Mouse (Mus musculus) cerebellum, adult 18-20 months (tissue): ENCODE measurements at regions not wholly inside any gene's neighbourhood (a gene's known extent, or its start where the extent isn't known, plus 50 kb on each side); places are given as distances from the start of the nearest gene placed in this dataset.

Experiments
- DNase-seq, 2 experiments: peaks; one replicate each; pipeline ENCODE4 v3.0.0; 2021

- no peak for DNase-seq
Observed at GRCm38 (mm10) chr3:130936336-130936735, 173.9 kb upstream of the Lef1 start.

GRCm38 (mm10) chr3:130935926-130936315 lies 174.3 kb upstream of the Lef1 start:
- DNase-seq, result no peak

DNA sequence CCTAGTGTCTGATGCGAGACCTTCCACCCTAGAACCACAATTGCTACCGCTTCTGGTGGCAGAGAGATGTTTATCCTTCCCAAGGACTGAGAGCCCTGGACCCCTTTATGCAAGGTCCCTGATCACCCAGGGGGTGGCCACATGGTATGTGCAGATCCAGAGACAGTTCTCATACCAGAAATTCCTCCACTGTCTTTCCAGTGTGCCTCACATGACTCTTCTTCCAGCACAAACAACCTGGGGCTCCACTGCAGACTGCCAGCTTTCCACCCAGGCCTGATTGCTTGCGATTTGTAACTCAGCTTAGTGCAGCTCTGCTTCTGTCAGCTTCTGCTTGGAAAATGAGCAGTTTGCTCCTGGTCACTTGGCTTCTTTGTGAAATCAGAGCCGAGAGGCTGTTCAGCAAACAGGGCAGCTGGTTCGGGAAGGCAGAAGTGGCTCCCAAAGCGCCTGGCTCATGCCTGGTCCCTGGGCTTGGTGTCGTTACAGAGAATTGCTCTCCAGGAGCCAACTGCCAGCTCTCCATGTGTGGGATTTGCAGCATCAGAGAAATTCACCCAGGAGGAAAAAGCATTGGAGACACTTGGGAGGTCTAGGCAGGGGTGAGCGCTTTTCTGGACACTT lies 174.9 kb upstream of the Lef1 start:
- DNase-seq, result no peak

GRCm38 (mm10) chr3:130932723-130933122 lies 177.5 kb upstream of the Lef1 start:
- no peak for DNase-seq

DNA sequence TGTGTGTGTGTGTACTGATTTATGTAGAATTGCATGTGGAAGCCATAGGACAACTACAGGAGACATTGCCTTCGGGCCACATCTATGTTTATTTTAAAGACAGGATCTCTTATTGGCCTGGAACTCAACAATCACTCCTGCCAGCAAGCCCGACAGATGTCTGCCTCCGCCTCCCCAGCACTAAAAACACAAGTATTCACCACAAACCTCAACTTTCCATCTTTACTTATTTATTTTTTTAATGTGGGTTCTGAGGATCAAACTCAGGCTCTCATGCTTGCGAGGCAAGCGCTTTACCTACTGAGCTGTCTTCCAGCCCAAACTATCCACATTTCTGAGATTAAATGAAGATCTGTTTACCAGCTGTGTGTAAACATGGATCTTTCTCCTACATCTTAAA lies 178.0 kb upstream of the Lef1 start:
- no peak for DNase-seq

GRCm38 (mm10) chr3:130925000-130925399 lies 185.3 kb upstream of the Lef1 start:
- no peak for DNase-seq

- no peak for DNase-seq
Observed at GRCm38 (mm10) chr3:130923615-130923958, 186.7 kb upstream of the Lef1 start.

- no peak for DNase-seq
Observed at GRCm38 (mm10) chr3:130922812-130923614, 187.3 kb upstream of the Lef1 start.

GRCm38 (mm10) chr3:130921621-130922245 lies 188.5 kb upstream of the Lef1 start:
- DNase-seq, result no peak

DNA sequence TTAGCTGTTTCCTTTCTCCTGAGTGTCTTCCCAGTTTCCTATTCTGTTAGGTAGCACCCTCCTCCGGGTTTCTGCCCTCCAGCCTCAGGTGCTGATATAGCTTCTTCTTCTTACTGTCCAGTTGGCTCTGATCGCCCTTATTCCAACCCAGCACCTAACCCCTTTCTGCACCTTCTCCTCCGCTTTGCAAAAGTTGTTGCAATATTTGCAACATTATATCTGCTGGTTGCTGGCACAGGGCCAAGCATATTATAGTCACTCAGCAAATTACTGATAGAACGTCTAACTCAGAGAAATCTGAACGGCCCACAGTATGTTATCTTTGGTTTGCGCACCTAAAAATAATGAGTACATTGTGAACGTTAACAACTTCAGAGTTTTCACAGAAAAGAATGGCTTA lies 183.6 kb upstream of the Rpl34 start:
- no peak for DNase-seq

- DNase-seq, result no peak
Observed at GRCm38 (mm10) chr3:130905101-130905500, 174.9 kb upstream of the Rpl34 start.

- no peak for DNase-seq
Observed at GRCm38 (mm10) chr3:130903329-130903728, 173.1 kb upstream of the Rpl34 start.

- DNase-seq, result no peak
Observed at GRCm38 (mm10) chr3:130902376-130902775, 172.2 kb upstream of the Rpl34 start.

- no peak for DNase-seq
Observed at GRCm38 (mm10) chr3:130901343-130901742, 171.1 kb upstream of the Rpl34 start.

- no peak for DNase-seq
Observed at GRCm38 (mm10) chr3:130900846-130901245, 170.6 kb upstream of the Rpl34 start.

DNA sequence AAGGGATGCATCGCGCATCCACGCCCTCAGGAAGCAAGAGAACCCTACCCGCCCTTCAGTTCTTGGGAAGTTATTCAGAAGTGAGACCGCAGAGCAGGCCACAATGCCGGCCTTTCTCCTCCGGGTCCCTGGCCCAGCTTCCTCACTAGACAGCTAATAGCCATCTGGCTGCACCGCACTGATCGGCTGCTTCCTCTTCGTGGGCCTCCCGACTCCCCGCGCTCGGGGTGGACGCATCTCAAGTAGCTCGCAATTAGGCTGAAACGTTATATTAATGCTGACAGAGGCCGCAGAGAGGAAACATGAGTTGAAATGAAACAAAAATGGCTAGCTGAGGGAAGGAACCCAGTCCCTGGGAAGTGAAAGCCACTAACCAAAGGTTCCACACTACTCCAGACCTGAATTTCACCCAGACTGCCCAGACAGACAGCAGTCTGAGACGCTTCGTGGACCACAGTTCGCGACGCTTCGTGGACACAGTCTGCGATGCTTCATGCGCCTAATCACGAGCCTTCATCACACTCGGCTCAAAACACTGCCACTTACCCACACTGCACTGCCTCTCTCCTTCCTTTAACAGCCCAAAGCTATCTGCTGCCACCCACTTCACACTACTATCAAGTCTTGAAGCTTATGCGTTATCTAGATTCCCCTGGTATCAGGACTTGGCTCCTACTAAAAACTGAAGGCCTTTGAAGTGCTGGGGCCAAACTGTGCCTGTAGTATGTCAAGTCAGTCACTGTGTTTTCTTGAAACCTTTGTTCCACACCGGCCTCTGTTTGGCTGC lies 170.0 kb upstream of the Rpl34 start:
- DNase-seq, result no peak

DNA sequence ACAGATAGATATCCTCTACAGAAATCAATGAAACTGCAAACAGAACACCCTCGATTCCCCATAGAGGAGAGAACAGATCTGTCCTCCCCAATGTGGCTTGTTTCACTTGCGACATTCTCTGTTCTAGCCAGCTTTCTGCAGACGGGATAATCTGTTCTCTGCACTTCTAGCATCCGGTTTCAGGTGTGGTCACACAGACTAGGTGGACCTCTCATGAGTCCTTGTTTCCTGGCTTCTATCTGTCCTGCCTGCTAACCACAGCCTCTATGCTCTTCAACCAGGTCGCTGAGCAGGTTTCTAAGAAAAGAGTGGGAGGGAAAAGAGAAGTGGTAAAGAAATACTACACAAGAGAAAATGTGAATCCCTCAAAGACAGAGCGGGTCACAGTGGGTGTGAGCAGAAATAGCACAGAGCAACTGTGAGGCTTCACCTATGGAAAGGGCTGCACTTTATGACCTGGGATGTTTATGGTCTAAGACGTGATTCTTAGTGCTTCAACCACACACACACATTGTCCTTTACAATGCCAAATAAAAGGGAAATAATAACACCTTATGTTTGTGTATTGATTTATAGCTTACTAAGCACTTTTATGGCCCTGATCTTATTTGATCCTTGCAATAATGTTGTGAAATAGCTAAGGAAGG lies 164.1 kb upstream of the Rpl34 start:
- DNase-seq, result no peak

GRCm38 (mm10) chr3:130891310-130891709 lies 161.1 kb upstream of the Rpl34 start:
- DNase-seq, result no peak

DNA sequence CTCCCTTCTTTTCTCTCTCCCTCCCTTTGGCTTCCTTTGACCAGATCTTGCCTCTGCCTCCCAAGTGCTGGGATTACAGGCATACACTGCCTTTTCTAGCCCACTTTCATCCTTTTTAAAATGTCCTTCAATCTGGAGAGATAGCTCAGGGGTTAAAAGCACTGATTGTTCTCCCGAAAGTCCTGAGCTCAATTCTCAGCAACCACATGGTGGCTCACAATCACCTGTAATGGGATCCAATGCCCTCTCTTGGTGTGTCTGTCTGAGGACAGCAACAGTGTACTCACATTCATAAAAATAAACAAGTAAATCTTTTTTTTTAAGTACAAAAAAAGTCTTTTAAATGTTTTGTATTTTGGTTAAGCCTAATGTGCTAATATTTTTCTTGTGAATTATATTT lies 158.4 kb upstream of the Rpl34 start:
- no peak for DNase-seq

- no peak for DNase-seq
Observed at GRCm38 (mm10) chr3:130887540-130888312, 157.5 kb upstream of the Rpl34 start.

GRCm38 (mm10) chr3:130885974-130886373 lies 155.8 kb upstream of the Rpl34 start:
- no peak for DNase-seq

- no peak for DNase-seq
Observed at GRCm38 (mm10) chr3:130884393-130884792, 154.2 kb upstream of the Rpl34 start.
